Mouse (Mus musculus): ENCODE measurements around the gene Cerk. TPM values are rescaled to one million over a fixed set of nuclear protein-coding genes. Genes with fewer than 3 reads are reported as not detected.

Cerk gene
- polyA plus RNA-seq (2021; fragmentation: Nextera tagmentation), result 10.4 and 19.0 TPM in 2 replicates
- long read RNA-seq, experiment 1, full-length matches to known transcripts, result 67 of 126 reads
- long read RNA-seq, experiment 1, partial matches to known transcripts, result 16 of 126 reads
- long read RNA-seq, experiment 1, other reads (novel, unspliced or antisense), result 43 of 126 reads
- long read RNA-seq, experiment 2, full-length matches to known transcripts, result 9 of 38 reads
- long read RNA-seq, experiment 2, partial matches to known transcripts, result 5 of 38 reads
- long read RNA-seq, experiment 2, other reads (novel, unspliced or antisense), result 24 of 38 reads

GRCm38 (mm10) chr15:86185689-86186569, at the start of gene Cerk:
TSS of gene Cerk (minus strand) at chr15:86186141.

DNA sequence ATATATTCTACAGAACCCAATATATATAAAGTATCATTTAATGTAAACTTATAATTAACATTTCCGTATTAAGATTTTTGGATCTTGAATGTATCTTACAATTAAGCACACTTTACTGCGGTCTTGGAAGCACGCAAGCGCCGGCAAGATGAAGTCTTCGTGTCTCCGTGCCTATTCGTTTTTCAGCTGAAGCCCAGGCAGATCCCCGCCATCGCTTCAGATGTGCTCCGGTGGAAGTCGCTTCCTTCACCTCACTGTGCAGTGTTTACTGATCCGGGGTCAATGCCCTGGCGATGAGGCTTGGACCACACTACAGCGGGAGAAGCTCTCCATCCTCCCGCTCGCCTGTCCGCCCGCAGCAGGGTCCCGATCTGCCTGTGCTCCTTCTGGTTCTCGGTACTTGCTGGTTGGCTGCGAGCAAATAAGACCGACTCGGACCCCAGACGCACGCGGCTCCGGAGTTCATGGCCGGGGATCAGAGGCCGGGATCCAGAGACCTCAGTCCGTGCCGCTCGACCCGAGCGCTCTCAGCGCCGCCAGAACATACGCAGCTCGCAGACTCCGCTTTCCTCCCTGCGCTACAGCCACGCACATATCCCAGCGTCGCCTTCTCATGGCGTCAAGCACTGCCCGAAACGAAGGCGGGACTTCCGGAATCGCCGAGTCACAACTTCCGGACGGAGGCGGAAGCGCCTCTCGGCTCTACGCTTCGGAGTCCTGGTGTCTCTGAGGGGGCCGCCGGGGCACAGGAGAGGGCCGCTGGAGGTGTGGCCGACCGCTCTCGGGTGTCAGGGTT, 28.0 kb upstream of the Cerk start, which contains the start of gene Tbc1d22a:
TSS of gene Tbc1d22a (plus strand) at position 707 of the 796 bp plus-strand sequence.

Other genes with a start within 250 kb of the Cerk start
- 0.53 and 0.58 TPM in 2 replicates for gene Celsr1, start 152.4 kb downstream of the Cerk start, polyA plus RNA-seq (2021; fragmentation: Nextera tagmentation)
- 3.2 and 6.9 TPM in 2 replicates for gene Gramd4, start 128.4 kb downstream of the Cerk start, polyA plus RNA-seq (2021; fragmentation: Nextera tagmentation)
- gene Tbc1d22a, start 28.3 kb upstream of the Cerk start, polyA plus RNA-seq (2021; fragmentation: Nextera tagmentation), result 18.8 and 20.6 TPM in 2 replicates